Mouse (Mus musculus): ENCODE measurements at regions not wholly inside any gene's neighbourhood (a gene's known extent, or its start where the extent isn't known, plus 50 kb on each side); places are given as distances from the start of the nearest gene placed in this dataset.

DNA sequence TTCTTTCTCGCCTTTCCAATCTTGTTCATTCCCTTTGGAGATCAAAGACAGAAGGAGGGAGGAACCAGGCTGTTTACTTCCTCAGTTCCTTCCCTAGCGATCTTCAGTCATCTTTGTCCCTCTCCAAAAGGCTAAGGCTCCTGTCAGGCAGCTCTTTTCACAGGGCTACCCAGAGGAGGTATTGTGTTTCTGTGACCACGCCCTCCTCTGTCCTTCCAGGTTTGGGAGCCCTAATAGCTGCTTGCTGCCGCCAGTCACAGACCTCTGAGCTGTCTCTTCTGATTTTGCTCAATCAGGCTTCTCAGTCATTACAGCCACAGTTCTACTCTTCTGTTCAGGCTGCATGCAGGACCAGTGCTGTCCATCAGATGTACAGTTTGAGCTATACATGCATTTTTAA lies 290.9 kb upstream of the 9630041A04Rik start:
- H3K27ac ChIP-seq: no peak overlapping the region
- no peak for DNase-seq (ENCODE audit: low spot score in 2 of 2)
- H3K4me3 ChIP-seq: no peak overlapping the region
- no peak for TF ChIP-seq CTCF (conservative IDR thresholded peaks at IDR 0.05)

DNA sequence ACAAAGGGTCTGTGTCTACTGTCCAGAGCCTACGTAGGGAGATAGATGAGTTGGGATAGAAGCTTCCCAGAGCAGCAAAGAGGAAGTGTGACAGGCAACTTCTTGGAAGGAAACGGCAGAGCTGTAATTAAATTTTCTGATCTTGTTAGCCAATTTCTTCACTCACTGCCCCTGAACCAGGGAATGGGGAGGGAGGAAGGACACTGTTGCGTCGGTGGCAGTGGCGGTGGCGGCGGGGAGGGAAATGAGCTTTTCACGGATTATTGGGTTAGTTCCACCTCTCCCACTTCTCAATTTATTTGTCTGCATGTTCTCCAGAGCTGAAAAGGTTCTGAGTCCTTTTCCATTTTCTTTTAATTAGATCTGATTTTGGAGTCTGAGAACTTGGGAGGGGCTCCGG lies 298.4 kb upstream of the 9630041A04Rik start:
- Histone ChIP-seq H3K4me3 (no peak overlapping the region), H3K27ac (no peak overlapping the region)
- TF ChIP-seq CTCF (conservative IDR thresholded peaks at IDR 0.05): no peak
- no peak for DNase-seq (ENCODE audit: low spot score in 2 of 2)

DNA sequence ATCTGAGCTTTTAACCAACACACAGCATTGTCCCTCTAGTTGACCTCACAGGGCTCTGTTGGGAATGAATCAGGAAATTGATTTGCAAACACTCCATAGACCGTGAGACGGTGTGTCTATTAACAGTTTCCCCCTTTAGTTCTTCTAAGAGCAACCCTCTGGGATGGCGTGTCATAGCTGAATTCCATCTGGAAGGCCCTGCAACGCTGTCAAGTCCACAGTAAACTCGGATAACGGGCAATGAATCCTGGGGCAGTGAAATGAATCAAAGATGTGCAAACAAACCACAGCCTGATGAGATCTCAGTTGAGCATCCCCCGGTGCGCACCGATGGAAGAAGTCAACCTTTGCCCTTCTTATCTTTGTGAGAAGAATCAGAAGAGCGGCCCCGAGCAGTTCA lies 302.3 kb upstream of the 9630041A04Rik start:
- DNase-seq (ENCODE audit: low spot score in 2 of 2): no peak
- TF ChIP-seq CTCF (conservative IDR thresholded peaks at IDR 0.05): no peak
- Histone ChIP-seq H3K4me3 (no peak overlapping the region), H3K27ac (no peak overlapping the region)

DNA sequence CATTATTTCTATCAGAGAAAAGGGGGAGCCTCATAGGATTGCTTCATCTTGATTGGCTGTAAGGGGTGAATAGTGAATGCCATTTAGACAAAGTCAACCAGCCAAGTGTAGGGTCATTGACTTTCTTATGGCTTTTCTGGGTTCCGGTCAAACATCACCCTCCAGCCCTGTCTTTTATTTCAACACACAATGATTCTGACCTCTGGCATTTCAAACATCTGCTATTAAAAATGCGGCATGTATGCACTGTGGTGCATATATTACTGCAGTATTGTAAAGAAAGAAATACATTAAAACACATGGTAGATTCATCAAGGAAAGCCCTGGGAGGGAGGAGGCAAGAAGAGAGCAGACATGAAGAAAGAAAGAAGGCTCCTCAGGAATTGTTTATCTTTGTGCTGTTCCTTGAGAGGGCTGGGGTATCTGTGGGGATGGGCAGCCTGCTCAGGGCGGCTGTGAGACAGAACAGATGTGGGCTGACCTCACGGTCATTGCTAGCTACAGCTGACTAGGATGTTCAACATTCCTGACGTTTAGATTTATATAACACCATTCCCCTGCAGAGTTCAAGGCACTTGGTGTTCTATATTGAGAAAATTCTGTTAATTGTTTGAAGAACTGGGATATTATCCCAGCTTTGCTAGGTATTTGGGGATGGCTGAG lies 303.5 kb upstream of the Ppp2r3a start:
- Histone ChIP-seq H3K4me3 (no peak overlapping the region), H3K27ac (no peak overlapping the region)
- DNase-seq (ENCODE audit: low spot score in 2 of 2): no peak
- TF ChIP-seq CTCF (conservative IDR thresholded peaks at IDR 0.05): no peak

DNA sequence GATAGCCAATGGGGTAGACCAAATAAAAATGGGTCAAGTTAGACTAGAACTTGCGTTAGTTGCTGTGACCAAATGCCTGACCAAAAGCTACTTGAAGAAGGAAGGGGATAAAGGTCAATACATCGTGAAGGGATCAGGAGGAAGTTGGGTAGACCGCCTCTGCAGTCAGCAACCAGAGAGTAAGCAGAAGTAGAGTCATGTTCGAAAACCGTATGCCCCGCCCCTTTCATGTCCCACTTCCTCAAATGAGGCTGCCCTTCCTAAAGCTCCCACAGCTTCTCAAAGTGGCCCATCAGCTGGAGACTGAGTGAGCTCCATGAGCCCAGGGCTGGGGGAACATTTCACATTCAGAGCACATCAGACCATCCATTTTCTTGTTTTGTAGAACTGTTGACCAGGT lies 301.2 kb upstream of the Ppp2r3a start:
- no peak for DNase-seq (ENCODE audit: low spot score in 2 of 2)
- Histone ChIP-seq H3K27ac (no peak overlapping the region), H3K4me3 (no peak overlapping the region)
- no peak for TF ChIP-seq CTCF (conservative IDR thresholded peaks at IDR 0.05)

DNA sequence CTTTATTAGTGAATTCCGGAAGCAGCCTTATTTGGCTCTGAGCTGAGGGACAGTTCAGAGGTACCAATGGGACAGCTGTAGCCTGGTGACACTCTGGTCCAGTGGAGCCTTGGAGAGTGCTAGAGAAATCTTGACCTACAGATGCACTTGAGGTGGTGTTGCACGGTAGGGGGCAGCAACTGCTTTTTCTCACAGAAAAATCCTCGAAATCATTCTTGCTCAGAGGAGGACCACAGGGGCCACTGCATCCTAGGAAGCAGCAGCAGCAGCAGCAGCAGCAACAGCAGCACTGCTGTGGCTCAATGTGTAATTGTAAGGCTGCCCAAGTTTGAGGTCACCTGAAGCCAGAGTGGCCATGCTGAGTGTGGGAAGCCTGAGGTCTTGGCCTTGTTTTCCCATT lies 299.7 kb upstream of the Ppp2r3a start:
- H3K27ac ChIP-seq: no peak overlapping the region
- peak; percentile 51 for TF ChIP-seq CTCF (conservative IDR thresholded peaks at IDR 0.05)
- DNase-seq (ENCODE audit: low spot score in 2 of 2): no peak
- H3K4me3 ChIP-seq: no peak overlapping the region

DNA sequence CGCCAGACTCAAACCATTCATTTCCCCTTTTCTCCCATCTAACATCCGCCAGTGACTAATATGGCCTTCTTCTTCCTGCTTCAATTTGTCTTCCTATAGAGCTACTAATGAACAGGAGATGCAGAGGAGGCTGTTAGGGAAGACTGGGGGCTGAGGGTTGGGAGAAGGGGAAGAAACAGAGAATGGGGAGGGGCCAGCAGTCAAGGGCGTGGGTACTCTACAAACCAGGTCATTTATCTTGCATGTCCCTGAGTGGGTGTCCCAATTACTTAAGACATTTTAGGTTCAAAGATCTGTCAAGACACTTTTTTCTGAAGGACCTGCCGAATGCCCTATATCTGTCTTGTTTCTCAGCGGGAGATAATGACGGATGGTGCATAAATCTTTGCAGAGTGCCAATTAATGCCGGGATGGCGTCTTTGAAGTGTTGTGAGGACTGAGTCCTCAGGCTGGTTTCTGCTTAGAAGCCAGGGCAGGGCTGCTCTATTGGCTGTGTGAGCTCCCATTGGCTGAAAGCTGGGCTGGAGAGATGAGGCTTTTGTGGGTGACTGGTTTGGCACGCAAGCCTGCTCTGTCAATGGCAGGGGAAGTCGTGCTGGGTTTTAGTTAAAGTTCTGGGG lies 294.7 kb upstream of the Ppp2r3a start:
- DNase-seq (ENCODE audit: low spot score in 2 of 2): no peak
- Histone ChIP-seq H3K27ac (no peak overlapping the region), H3K4me3 (no peak overlapping the region)
- no peak for TF ChIP-seq CTCF (conservative IDR thresholded peaks at IDR 0.05)

DNA sequence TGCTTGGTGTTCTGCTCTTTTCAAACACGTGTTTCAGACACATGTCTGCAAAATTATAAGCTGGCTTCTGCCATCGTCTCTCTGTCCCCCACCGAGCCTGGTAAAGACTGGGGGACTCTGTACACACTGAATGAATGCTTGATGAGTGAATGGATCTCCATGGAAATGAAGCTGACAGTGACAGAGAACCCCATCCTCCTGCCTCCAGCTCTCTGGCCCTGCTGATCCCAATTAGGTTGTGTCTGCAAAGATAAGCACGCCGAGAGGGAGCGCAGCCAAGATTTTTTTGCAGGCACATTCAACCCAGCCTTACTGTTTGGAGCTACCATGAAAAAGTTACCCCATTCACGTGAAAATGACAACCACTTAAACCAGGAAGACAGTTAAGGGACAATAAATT lies 266.5 kb upstream of the Ppp2r3a start:
- no peak for TF ChIP-seq CTCF (conservative IDR thresholded peaks at IDR 0.05)
- H3K27ac ChIP-seq: no peak overlapping the region
- DNase-seq (ENCODE audit: low spot score in 2 of 2): no peak
- no peak overlapping the region for H3K4me3 ChIP-seq

DNA sequence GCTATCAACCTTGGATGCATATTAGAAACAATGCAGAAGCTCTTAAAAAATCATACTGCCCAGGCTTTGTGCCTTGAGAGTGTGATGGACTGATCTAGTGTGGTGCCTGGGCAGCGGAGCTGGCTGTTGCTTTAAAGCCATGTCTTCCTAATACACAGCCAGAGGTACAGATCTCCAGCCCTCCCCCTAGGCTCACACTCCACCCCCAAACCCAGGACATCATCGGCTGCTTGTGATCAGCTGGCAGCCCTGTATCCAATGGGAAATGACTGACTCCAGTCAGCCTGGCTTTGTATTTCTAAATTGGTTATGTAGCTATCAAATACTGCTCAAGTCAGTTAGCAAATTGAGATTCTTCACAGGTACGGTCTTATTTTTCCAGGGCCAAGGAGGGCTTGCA lies 259.2 kb upstream of the Ppp2r3a start:
- no peak overlapping the region for H3K27ac ChIP-seq
- no peak overlapping the region for H3K4me3 ChIP-seq
- TF ChIP-seq CTCF (conservative IDR thresholded peaks at IDR 0.05): no peak
- DNase-seq (ENCODE audit: low spot score in 2 of 2): no peak

DNA sequence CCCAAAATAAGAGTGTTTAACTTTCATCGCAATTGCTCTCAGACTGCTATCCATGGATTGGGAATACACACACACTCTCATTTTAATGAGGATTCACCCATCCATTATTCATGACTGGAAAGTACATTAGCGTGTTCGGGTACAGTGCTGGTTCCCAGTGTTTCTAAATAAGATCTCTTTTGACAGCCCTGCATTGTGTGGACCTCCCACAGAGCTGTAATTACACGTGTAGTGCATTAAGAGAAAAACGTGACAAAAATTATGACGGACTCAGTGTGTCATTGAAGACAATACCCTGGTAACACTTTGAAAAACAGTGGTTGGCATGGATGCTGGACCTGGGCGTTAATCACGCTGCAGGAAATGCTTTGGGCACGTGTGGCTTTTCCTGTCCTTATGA lies 257.6 kb upstream of the Ppp2r3a start:
- no peak for TF ChIP-seq CTCF (conservative IDR thresholded peaks at IDR 0.05)
- H3K27ac ChIP-seq: no peak overlapping the region
- no peak for DNase-seq (ENCODE audit: low spot score in 2 of 2)
- no peak overlapping the region for H3K4me3 ChIP-seq

DNA sequence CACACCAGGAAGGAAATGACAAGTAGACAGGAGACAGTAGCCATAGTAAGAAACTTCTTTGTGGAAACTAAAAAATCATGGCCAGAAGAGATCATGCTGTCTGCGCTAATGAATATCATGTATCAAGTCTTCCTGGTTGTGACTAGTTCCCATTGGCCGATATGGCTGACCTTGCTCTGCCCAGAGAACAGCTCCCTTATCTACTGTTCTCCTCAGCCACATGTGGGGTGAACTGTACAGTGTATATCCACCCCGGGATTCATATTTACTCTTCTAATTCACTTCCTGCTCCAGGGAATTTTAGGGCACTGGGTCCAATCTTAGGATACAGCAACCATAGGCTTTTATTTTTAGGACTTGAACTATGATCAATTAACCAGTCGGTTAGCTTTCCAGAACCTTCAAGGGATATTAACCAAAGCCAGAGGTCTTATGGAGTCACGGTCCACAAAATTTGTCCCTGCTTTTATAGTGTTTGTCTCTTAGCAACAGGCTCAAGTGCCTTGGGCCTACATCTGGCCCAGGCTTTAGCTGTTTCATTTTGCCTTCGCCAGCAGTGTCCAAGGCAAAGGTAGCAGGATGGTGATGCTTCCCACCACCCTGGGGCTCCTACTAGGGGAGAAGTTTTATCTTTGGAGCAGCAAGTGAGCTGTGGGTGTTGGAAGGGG lies 255.6 kb upstream of the Ppp2r3a start:
- Histone ChIP-seq H3K4me3 (no peak overlapping the region), H3K27ac (no peak overlapping the region)
- DNase-seq (ENCODE audit: low spot score in 2 of 2): no peak
- no peak for TF ChIP-seq CTCF (conservative IDR thresholded peaks at IDR 0.05)

DNA sequence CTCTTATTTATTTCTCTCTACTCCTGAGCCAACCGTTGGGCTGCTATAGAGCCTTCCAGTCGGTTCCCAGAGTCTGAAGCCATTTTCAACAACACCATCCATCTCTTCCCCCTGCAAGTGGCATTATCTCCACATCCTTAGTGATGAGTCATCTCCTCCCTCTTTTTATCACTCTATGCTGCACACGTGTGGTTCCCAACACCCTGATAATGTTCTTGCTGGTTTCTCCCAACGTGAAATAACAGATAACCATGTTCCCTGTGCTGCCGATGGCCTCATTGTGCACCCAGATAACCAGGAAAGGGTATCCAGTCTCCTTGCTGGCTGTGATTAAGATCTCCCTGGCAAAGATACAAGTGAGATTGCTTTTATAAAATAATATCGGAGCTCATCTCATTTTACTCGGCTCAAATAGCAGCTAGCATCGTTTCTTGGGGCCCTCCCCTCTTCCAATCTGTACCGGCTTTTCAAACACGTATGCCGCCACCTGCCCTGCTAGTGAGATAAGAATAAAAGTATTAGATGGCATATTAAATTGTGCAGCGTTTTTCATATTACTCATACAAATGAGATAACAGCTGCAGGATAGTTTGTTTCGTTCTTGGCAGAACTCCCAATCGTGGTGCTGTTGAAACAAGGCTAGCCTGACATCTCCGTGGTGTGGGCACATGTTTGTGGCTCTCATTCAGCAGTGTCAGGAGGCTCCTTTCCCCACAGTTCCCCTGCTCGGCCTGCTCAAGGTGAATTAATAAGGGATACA lies 250.3 kb upstream of the Ppp2r3a start:
- peak; percentile 29 to 44 for DNase-seq (ENCODE audit: low spot score in 2 of 2)
- Histone ChIP-seq H3K27ac (peak overlapping the region; percentile 75), H3K4me3 (no peak overlapping the region)
- TF ChIP-seq CTCF (conservative IDR thresholded peaks at IDR 0.05): no peak

DNA sequence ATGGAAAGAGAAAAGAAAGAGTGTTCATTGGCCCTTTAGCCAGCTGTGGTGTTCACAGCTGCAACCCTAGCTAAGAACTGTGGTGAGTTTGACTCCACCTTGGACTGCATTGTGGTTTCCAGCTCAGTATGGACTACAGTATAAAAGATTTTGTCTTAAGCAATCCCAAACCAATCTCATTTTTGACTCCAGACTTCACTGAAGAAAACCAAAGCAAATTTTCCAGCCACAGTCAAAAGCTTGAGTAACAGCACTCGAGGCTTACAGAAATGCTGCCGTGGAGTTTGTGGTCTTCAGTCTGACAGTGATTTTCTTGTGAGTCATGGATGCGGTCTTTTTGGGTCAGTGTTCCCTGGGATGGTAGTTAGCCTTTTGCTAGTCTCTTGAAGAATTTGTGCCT lies 249.4 kb upstream of the Ppp2r3a start:
- H3K27ac ChIP-seq: no peak overlapping the region
- H3K4me3 ChIP-seq: no peak overlapping the region
- TF ChIP-seq CTCF (conservative IDR thresholded peaks at IDR 0.05): no peak
- DNase-seq (ENCODE audit: low spot score in 2 of 2): no peak
